Mouse (Mus musculus) hindbrain, embryonic 14.5 days (tissue): ENCODE data around the gene Gm10974. TPM values are rescaled to one million over a fixed set of nuclear protein-coding genes. Genes with fewer than 3 reads are reported as not detected.

Experiments
- ATAC-seq: fragments of 200-750 bp; cut with Nextera tagmentation; 2 replicates; pipeline ENCODE4 v1.8.0; 2017; ENCODE audit warnings: moderate number of reproducible peaks, mild to moderate bottlenecking, moderate TSS enrichment, moderate library complexity; ENCODE audit not compliant: low FRiP score
- DNase-seq: peaks from one replicate; pipeline ENCODE4 v3.0.0-alpha.2; 2015; ENCODE audit warnings: low spot score
- H3K27ac ChIP-seq: fragments of 300-500 bp; sonication (generic); 2 replicates; pipeline ENCODE4 v1.5.1; 2014; ENCODE audit warnings: mild to moderate bottlenecking, moderate library complexity
- H3K27me3 ChIP-seq: fragments of 300-500 bp; sonication (generic); 2 replicates; pipeline ENCODE4 v1.6.1; 2014; ENCODE audit warnings: mild to moderate bottlenecking, low read length, mixed read lengths; ENCODE audit not compliant: control insufficient read depth, insufficient read depth
- H3K36me3 ChIP-seq: fragments of 300-500 bp; sonication (generic); replicated peaks from 2 replicates; pipeline ENCODE4 v1.6.1; 2014; ENCODE audit not compliant: control insufficient read depth, insufficient read depth
- H3K4me1 ChIP-seq: fragments of 300-500 bp; sonication (generic); replicated peaks from 2 replicates; pipeline ENCODE4 v1.6.1; 2014; ENCODE audit warnings: antibody characterized with exemption, low read length, mixed read lengths; ENCODE audit not compliant: control insufficient read depth, insufficient read depth
- H3K4me2 ChIP-seq: fragments of 300-500 bp; sonication (generic); replicated peaks from 2 replicates; pipeline ENCODE4 v1.6.1; 2014; ENCODE audit warnings: mild to moderate bottlenecking, moderate library complexity
- H3K4me3 ChIP-seq: fragments of 300-500 bp; sonication (generic); replicated peaks from 2 replicates; pipeline ENCODE4 v1.5.1; 2014; ENCODE audit warnings: mild to moderate bottlenecking, low read length
- H3K9ac ChIP-seq: fragments of 300-500 bp; sonication (generic); 2 replicates; pipeline ENCODE4 v1.6.1; 2014
- H3K9me3 ChIP-seq: fragments of 300-500 bp; sonication (generic); 2 replicates; pipeline ENCODE4 v1.6.1; 2016; ENCODE audit warnings: low read length; ENCODE audit not compliant: control insufficient read depth
- WGBS: fragments of 180-500 bp; shearing (Covaris S2); extraction: QIAGEN DNeasy Blood & Tissue Kit; methylation state at CpG from one replicate; pipeline ENCODE4 v1.1.7; 2014; 5-methylcytosine and 5-hydroxymethylcytosine counted together
- polyA plus RNA-seq: library from polyadenylated mRNA; unstranded; fragments of >200 nt; fragmentation: Nextera tagmentation; extraction: Ambion mirVana; gene quantifications from 2 replicates; pipeline ENCODE4 v1.2.1, GENCODE M21; 2014

The Gm10974 gene
- polyA plus RNA-seq, 1 experiment from 2014 or later: not detected

DNA sequence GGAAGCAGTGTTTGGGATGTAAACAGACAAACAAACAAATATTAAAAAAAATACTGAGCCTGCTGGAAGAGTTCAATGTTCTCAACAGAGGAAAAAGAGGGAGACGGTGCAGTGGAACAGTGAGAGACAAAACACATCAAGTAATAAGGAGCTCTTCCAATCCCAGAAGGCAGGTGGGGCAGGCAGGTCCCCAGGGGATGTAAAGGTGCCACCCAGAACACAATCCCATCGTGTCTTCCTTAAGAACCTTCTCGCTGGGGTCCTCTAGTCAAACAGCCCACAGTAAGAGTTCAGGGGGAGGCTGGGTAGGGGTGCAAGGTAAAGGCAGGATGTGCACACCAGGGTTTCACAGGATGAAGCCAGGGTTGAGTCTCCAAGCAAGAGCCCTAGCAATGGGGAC is 7.7 kb downstream of the Gm10974 start:
- ATAC-seq (no peak), DNase-seq (no peak)
- H3K4me3 ChIP-seq: no peak overlapping the region
- H3K9ac ChIP-seq: no peak overlapping the region
- H3K4me1 ChIP-seq: no peaks in the 10 kb centered on the region
- H3K27me3 ChIP-seq: no peaks in the 10 kb centered on the region
- H3K36me3 ChIP-seq: no peaks in the 10 kb centered on the region
- no peaks in the 10 kb centered on the region for H3K9me3 ChIP-seq
- H3K27ac ChIP-seq: no peak overlapping the region
- no peak overlapping the region for H3K4me2 ChIP-seq
- WGBS: 96% methylated on average over 3 of the region's 3 CpGs

DNA sequence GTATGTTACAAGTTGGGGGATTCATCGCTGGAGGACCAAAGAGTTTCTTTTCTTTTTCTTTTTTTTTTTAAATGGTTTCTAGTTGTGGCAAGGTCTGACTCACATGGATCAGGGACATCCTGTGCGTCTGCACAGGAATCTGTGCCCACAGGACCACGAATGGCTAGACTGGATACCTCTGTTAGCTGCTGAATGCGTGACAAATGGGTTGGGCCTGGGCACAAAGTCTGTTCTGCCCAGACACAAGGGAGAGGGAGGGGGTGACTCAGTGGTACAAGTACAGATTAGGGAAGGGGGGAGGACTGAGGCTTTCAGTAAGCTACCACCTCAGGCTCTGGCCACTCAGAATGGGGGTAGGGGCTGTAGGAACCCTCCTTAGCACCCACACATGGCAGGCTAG is 10.0 kb downstream of the Gm10974 start:
- no peak overlapping the region for H3K9ac ChIP-seq
- H3K4me1 ChIP-seq: no peaks in the 10 kb centered on the region
- no peak for ATAC-seq
- H3K4me2 ChIP-seq: no peak overlapping the region
- no peaks in the 10 kb centered on the region for H3K27me3 ChIP-seq
- H3K27ac ChIP-seq: no peak overlapping the region
- H3K9me3 ChIP-seq: no peaks in the 10 kb centered on the region
- no peak overlapping the region for H3K4me3 ChIP-seq
- no peaks in the 10 kb centered on the region for H3K36me3 ChIP-seq
- WGBS: 80% methylated on average over 4 of the region's 4 CpGs
- DNase-seq: no peak

GRCm38 (mm10) chr7:66376560-66376959 is 10.9 kb downstream of the Gm10974 start:
- Histone ChIP-seq H3K9ac (no peak overlapping the region), H3K27ac (no peak overlapping the region)

DNA sequence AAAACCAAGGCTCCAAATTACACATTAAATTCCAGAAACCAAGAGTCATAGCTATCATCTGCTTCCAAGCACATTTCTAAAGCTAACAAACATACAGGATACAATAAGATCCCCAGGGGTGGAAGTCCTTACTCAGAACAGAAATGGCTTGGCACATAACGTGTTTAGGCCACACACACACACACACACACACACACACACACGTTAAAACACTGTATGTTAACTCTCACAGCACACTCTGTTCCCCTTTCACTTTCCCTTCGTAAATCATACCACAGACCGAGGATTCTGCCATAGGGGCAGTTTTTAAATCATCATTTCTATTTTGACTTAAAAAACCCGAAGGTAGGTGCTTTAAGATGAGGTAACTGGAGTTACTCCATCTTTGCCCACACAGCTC is 18.5 kb downstream of the Gm10974 start:
- H3K27ac ChIP-seq: no peak overlapping the region
- peaks cover 15% of the 10 kb centered on the region for H3K27me3 ChIP-seq
- no peaks in the 10 kb centered on the region for H3K9me3 ChIP-seq
- no peak overlapping the region for H3K4me2 ChIP-seq
- no peak for ATAC-seq
- H3K4me3 ChIP-seq: no peak overlapping the region
- WGBS: 74% methylated on average over 5 of the region's 5 CpGs
- H3K36me3 ChIP-seq: no peaks in the 10 kb centered on the region
- DNase-seq: no peak
- H3K9ac ChIP-seq: no peak overlapping the region
- H3K4me1 ChIP-seq: peaks cover 3% of the 10 kb centered on the region

More at GRCm38 (mm10) chr7:66376560-66376959, 10.9 kb downstream of the Gm10974 start:
- no peak for ATAC-seq
- Histone ChIP-seq H3K27me3 (no peaks in the 10 kb centered on the region), H3K9me3 (no peaks in the 10 kb centered on the region), H3K36me3 (no peaks in the 10 kb centered on the region), H3K4me1 (no peaks in the 10 kb centered on the region), H3K4me3 (no peak overlapping the region), H3K4me2 (no peak overlapping the region)
- no peak for DNase-seq
- WGBS: 88% methylated on average over 10 of the region's 10 CpGs

- Histone ChIP-seq H3K36me3 (no peaks in the 10 kb centered on the region), H3K4me3 (no peak overlapping the region), H3K4me2 (no peak overlapping the region), H3K9ac (no peak overlapping the region), H3K4me1 (peaks cover 3% of the 10 kb centered on the region), H3K27ac (no peak overlapping the region), H3K9me3 (no peaks in the 10 kb centered on the region), H3K27me3 (peaks cover 15% of the 10 kb centered on the region)
- ATAC-seq: no peak
- 93% methylated on average over 8 of the region's 8 CpGs for WGBS
- DNase-seq: no peak
These were observed 19.2 kb downstream of the Gm10974 start for GRCm38 (mm10) chr7:66384891-66385290.

- Histone ChIP-seq H3K4me2 (no peak overlapping the region), H3K27ac (no peak overlapping the region), H3K36me3 (no peaks in the 10 kb centered on the region), H3K4me3 (no peak overlapping the region), H3K27me3 (peaks cover 15% of the 10 kb centered on the region), H3K9me3 (no peaks in the 10 kb centered on the region), H3K4me1 (peaks cover 3% of the 10 kb centered on the region), H3K9ac (no peak overlapping the region)
- ATAC-seq (no peak), DNase-seq (no peak)
- WGBS: 94% methylated on average over 12 of the region's 12 CpGs
These were observed 20.1 kb downstream of the Gm10974 start for GRCm38 (mm10) chr7:66385826-66386225.

DNA sequence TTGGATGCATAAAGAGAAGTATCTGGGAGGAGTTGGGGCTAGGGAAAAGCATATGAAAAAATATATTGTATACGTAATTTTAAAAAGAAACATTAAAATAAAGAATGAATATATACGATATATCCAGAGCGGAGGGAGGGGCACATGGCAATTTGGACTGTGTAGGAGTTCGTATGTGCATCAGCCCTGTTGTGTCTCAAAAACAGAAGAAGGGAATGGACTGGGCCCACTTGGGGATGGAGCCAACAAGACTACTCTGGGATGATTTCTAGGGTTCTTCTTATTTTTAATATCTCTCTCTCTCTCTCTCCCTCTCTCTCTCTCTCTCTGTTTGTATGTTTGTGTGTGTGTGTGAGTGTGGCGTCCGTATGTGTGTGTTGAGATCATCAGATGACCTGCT is 20.7 kb downstream of the Gm10974 start:
- no peak for DNase-seq
- Histone ChIP-seq H3K27me3 (peaks cover 15% of the 10 kb centered on the region), H3K4me2 (no peak overlapping the region), H3K9ac (no peak overlapping the region), H3K27ac (no peak overlapping the region), H3K4me3 (no peak overlapping the region), H3K36me3 (no peaks in the 10 kb centered on the region), H3K9me3 (no peaks in the 10 kb centered on the region), H3K4me1 (peaks cover 3% of the 10 kb centered on the region)
- WGBS: 95% methylated on average over 6 of the region's 6 CpGs
- no peak for ATAC-seq

DNA sequence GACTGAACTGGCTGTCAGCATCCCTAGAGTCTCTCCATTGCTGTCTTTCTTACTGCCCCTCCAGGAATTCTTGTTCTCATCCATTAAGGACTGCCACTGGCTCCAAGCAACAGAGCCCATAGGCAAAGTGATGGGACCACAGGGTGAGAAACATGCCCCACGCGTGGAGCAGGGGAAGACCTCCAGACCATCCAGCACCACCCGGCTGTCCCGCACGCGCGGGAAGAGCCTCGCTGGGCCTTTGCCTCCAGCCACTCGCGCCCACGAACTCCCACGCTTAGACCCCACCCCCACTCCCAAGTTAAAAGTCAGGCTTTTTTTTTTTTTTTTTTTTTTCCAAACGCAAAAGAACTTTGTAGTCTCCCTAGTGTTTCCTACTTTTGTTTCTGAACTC is 21.7 kb downstream of the Gm10974 start:
- H3K27ac ChIP-seq: no peak overlapping the region
- H3K36me3 ChIP-seq: no peaks in the 10 kb centered on the region
- DNase-seq: no peak
- peaks cover 15% of the 10 kb centered on the region for H3K27me3 ChIP-seq
- H3K4me2 ChIP-seq: peak overlapping the region; percentile 94
- WGBS: 2% methylated on average over 13 of the region's 13 CpGs
- H3K4me3 ChIP-seq: peak overlapping the region; percentile 54
- H3K9me3 ChIP-seq: no peaks in the 10 kb centered on the region
- H3K4me1 ChIP-seq: peaks cover 3% of the 10 kb centered on the region
- peak overlapping the region; percentile 59; the same call in 1 of the 2 replicates for H3K9ac ChIP-seq
- peak; percentile 47; the same call in 1 of the 2 replicates for ATAC-seq

- ATAC-seq (peak; percentile 72), DNase-seq (no peak)
- under 1% methylated on average over 68 of the region's 70 CpGs for WGBS
- Histone ChIP-seq H3K4me1 (peaks cover 3% of the 10 kb centered on the region), H3K4me2 (peak within 1 kb of the TSS; percentile 94), H3K27me3 (peaks cover 15% of the 10 kb centered on the region), H3K4me3 (peak within 1 kb of the TSS; percentile 54), H3K9me3 (no peaks in the 10 kb centered on the region), H3K27ac (no peak within 1 kb of the TSS), H3K36me3 (no peaks in the 10 kb centered on the region), H3K9ac (peak within 1 kb of the TSS; percentile 59)
These were observed 22.3 kb downstream of the Gm10974 start, which contains the start of gene Lrrk1 for GRCm38 (mm10) chr7:66387813-66388521. Gene Lrrk1, minus strand, starts transcription at chr7:66388350.
